Mouse (Mus musculus) adrenal gland, adult 18-20 months (tissue): ENCODE results near the gene Dock2. TPM values are rescaled to one million over a fixed set of nuclear protein-coding genes. Genes with fewer than 3 reads are reported as not detected.
A peak's percentile ranks its signal among the peaks of the same experiment; 100 is the strongest.
"Not testable (repeated sequence)": the region's sequence is repeated elsewhere in the genome, so short reads cannot be mapped to it uniquely, and the experiment has no call there.

ENCODE experiments used
- DNase-seq, 2 experiments: peaks; one replicate each; pipeline ENCODE4 v3.0.0; 2021 to 2022; ENCODE audit warnings: low spot score in 2 of 2
- total RNA-seq, 2 experiments: library from RNA; stranded (reverse); gene quantifications; 1 replicate in 1 of 2; 2 replicates in 1 of 2; pipeline ENCODE4 v1.2.3; 2021

Gene Dock2
- total RNA-seq, 2 experiments from 2014 or later, result 2.9 to 5.9 TPM

GRCm38 (mm10) chr11:34220596-34220995 is 563.1 kb downstream of the Dock2 start:
- not testable (repeated sequence) for DNase-seq

- peak; percentile 47 to 56 for DNase-seq
Observed at GRCm38 (mm10) chr11:34212853-34213252, 570.8 kb downstream of the Dock2 start.

GRCm38 (mm10) chr11:34207989-34208388 is 575.7 kb downstream of the Dock2 start, which contains the start of gene Foxi1:
Foxi1 (minus strand) TSS chr11:34208089.
- DNase-seq, result no peak

- no peak for DNase-seq
Observed at GRCm38 (mm10) chr11:34202769-34203168, 580.9 kb downstream of the Dock2 start.

GRCm38 (mm10) chr11:34195142-34195541 is 588.5 kb downstream of the Dock2 start:
- no peak for DNase-seq

GRCm38 (mm10) chr11:34194158-34194941 is 589.3 kb downstream of the Dock2 start:
- DNase-seq, result no peak

GRCm38 (mm10) chr11:34193658-34194057 is 590.0 kb downstream of the Dock2 start:
- DNase-seq, result no peak

GRCm38 (mm10) chr11:34184266-34184665 is 599.4 kb downstream of the Dock2 start:
- DNase-seq, result no peak

- peak in 1 of 2 experiments; percentile 4 for DNase-seq
Observed at GRCm38 (mm10) chr11:34181214-34182117, 602.2 kb downstream of the Dock2 start.

GRCm38 (mm10) chr11:34178752-34179151 is 604.9 kb downstream of the Dock2 start:
- DNase-seq, result no peak

Other genes starting within 250 kb of the Dock2 start
- under 1 TPM; 0.36 to 0.90 TPM for gene Spdl1, start 49.7 kb upstream of the Dock2 start, total RNA-seq